Mouse (Mus musculus) forebrain, embryonic 10.5 days (tissue): ENCODE measurements around the gene Rad23b. TPM values are rescaled to one million over a fixed set of nuclear protein-coding genes. Genes with fewer than 3 reads are reported as not detected.
"Not testable (repeated sequence)": the region's sequence is repeated elsewhere in the genome, so short reads cannot be mapped to it uniquely, and the experiment has no call there.

Source experiments
- DNase-seq: peaks from one replicate; pipeline ENCODE4 v3.0.0-alpha.2; 2017; ENCODE audit warnings: low spot score; ENCODE audit errors: extremely low spot score
- H3K27ac ChIP-seq: fragments of 300-500 bp; sonication (generic); 2 replicates; pipeline ENCODE4 v1.5.1; 2016; ENCODE audit warnings: mild to moderate bottlenecking
- H3K27me3 ChIP-seq: fragments of 300-500 bp; sonication (generic); 2 replicates; pipeline ENCODE4 v1.6.1; 2016; ENCODE audit warnings: mild to moderate bottlenecking; ENCODE audit not compliant: poor library complexity, severe bottlenecking
- H3K36me3 ChIP-seq: fragments of 300-500 bp; sonication (generic); replicated peaks from 2 replicates; pipeline ENCODE4 v1.6.1; 2016; ENCODE audit warnings: mild to moderate bottlenecking, moderate library complexity
- H3K4me1 ChIP-seq: fragments of 300-500 bp; sonication (generic); 2 replicates; pipeline ENCODE4 v1.6.1; 2016
- H3K4me3 ChIP-seq: fragments of 300-500 bp; sonication (generic); 2 replicates; pipeline ENCODE4 v1.5.1; 2016; ENCODE audit warnings: mild to moderate bottlenecking, moderate library complexity
- H3K9me3 ChIP-seq: fragments of 300-500 bp; sonication (generic); 2 replicates; pipeline ENCODE4 v1.6.1; 2016; ENCODE audit warnings: mild to moderate bottlenecking, moderate library complexity
- WGBS: fragments of 180-500 bp; shearing (Covaris S2); methylation state at CpG from one replicate; pipeline ENCODE4 v1.1.7; 2016; 5-methylcytosine and 5-hydroxymethylcytosine counted together
- polyA plus RNA-seq: library from polyadenylated mRNA; unstranded; fragments of >200 nt; fragmentation: Nextera tagmentation; extraction: Ambion mirVana; gene quantifications from 2 replicates; pipeline ENCODE4 v1.2.1, GENCODE M21; 2016

Rad23b gene
- 87.5 and 94.6 TPM in 2 replicates for polyA plus RNA-seq

DNA sequence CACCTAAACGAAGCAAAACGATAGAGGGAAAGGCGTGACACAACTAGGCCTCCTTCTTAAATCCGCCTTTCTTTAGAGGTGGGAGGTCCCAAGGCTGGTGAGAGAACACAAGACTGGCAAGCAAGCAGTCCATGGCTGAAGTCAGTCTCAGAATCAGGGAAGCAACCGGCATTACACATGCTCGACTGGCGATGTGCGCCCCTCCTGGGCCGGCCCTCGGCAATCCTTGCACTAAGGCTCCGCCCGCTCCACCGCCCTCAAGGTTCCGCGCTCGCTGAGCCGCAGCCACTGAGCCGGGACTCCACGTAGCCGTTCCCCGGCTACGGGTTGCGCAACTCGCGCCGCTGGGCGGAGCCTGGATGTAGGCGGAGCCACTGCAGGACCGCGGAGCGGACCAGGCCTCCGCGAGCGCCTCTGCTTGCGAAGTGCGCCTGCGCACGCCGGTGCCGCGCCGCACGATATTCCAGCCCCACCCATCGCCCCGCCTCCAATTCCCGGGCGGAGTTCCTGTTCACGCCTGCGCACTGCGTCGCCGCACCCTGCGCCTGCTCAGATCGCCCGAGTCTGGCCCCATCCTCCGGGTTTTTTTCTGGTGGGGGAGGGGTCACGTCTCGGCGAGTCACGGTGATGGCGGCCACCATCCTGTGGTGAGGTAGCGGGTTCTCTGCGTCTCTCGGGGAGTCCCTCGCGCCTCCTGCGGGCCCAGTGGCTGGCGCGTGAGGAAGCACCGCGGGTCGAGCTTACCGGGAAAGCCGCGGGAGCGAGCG lies at the start of gene Rad23b:
TSS of gene Rad23b (plus strand) at position 592 of the 767 bp plus-strand sequence.
- WGBS: under 1% methylated on average over 76 of the region's 77 CpGs

DNA sequence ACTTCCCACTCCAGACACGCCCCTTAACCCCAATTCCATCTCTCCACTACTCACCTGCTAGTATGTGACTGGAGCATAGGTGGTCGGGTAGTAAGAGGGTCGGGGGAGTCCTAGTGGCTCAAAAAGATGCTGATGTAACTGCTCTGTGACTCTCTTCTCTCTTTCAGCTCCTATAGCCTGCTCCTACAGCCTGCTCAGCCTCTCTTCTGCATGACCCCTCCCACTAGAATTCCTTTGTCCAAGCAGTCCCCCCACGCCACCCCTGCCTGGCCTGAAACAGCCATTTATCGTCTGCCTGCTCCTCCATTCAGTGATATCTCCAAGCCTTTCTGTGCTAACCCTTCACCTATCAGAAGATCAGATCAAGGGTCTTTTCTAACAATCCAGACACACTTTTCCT lies 45.7 kb upstream of the Rad23b start:
- DNase-seq: no peak
- peaks cover 13% of the 10 kb centered on the region for H3K9me3 ChIP-seq
- H3K4me3 ChIP-seq: no peak overlapping the region
- H3K4me1 ChIP-seq: no peaks in the 10 kb centered on the region
- 86% methylated on average over 5 of the region's 5 CpGs for WGBS
- no peak overlapping the region for H3K27ac ChIP-seq
- H3K36me3 ChIP-seq: no peaks in the 10 kb centered on the region
- no peaks in the 10 kb centered on the region for H3K27me3 ChIP-seq

More for the DNA sequence above, at the start of gene Rad23b:
- H3K27ac ChIP-seq: peak within 1 kb of the TSS; percentile 97
- H3K36me3 ChIP-seq: peaks cover 3% of the 10 kb centered on the region
- peak; percentile 100 for DNase-seq
- H3K4me1 ChIP-seq: peaks cover 37% of the 10 kb centered on the region
- H3K27me3 ChIP-seq: no peaks in the 10 kb centered on the region
- no peaks in the 10 kb centered on the region for H3K9me3 ChIP-seq
- peak within 1 kb of the TSS; percentile 93 for H3K4me3 ChIP-seq

DNA sequence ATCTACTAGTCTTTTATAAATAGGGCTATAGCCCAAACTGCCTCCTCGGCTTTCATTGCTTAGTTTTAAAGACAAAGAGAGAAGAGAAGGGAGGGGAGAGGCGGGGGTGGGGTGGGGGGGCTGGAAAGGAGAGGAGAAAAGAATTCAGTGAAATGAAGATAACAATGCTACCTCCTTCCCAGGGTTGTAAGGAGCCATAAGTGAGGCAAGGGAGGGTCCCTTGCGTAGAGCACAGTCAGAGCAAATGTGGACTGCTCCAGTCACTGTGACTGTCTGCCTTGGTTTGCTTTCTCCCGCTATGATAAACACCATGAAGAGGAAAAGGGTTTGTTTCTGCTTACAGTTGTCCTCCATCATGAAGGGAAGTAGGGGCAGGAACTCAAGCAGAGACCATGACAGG lies 43.2 kb upstream of the Rad23b start:
- Histone ChIP-seq H3K4me3 (no peak overlapping the region), H3K36me3 (no peaks in the 10 kb centered on the region), H3K27ac (no peak overlapping the region), H3K9me3 (peaks cover 13% of the 10 kb centered on the region), H3K27me3 (no peaks in the 10 kb centered on the region), H3K4me1 (no peaks in the 10 kb centered on the region)
- WGBS: 76% methylated on average over 4 of the region's 4 CpGs
- no peak for DNase-seq

DNA sequence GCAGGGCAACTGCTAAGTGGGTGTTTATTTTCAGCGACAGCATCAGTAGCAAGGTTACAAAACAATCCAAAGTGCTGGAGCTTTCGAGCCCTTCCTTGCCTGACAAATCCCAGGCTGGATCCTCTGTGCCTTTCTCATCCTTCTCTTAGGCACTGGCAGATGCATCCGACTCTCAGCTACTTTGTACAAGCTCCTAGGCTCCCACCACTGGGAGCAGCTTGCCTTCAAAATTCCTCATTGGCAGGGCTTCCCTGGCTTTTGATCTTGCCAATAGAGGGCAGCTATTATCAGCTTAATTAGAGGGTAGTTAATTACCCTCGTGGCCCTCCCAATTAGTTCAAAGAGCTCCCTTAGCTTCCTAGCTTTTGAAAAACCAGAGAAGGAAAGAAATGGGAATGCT lies 33.1 kb upstream of the Rad23b start:
- DNase-seq: no peak
- Histone ChIP-seq H3K36me3 (no peaks in the 10 kb centered on the region), H3K27ac (no peak overlapping the region), H3K9me3 (no peaks in the 10 kb centered on the region), H3K27me3 (peaks cover 11% of the 10 kb centered on the region; the same call in 1 of the 2 replicates), H3K4me1 (peaks cover 7% of the 10 kb centered on the region), H3K4me3 (no peak overlapping the region)
- 38% methylated on average over 4 of the region's 4 CpGs for WGBS

DNA sequence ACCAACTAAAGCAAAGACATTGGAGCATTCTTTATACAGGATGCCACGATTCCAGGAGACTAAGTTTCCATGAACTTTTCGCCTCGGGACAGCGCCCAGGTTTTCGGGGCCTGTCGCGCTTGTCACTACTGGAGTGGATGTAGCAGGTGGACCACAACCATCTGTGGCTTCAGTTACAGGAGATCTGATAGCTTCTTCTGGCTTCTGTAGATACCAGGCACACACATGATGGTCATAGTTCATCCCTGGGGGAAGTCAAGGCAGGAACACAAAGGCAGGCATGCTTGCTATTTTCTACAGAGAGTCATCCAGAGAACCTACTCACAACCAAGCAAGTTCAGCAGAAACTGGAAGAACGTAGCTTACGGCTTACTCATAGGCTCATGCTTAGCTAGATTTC lies 31.5 kb upstream of the Rad23b start:
- not testable (repeated sequence) for H3K27ac ChIP-seq, H3K36me3 ChIP-seq, H3K4me1 ChIP-seq, H3K4me3 ChIP-seq, DNase-seq, H3K9me3 ChIP-seq
- WGBS: 95% methylated on average over 9 of the region's 9 CpGs
- H3K27me3 ChIP-seq: peaks cover 11% of the 10 kb centered on the region; the same call in 1 of the 2 replicates

DNA sequence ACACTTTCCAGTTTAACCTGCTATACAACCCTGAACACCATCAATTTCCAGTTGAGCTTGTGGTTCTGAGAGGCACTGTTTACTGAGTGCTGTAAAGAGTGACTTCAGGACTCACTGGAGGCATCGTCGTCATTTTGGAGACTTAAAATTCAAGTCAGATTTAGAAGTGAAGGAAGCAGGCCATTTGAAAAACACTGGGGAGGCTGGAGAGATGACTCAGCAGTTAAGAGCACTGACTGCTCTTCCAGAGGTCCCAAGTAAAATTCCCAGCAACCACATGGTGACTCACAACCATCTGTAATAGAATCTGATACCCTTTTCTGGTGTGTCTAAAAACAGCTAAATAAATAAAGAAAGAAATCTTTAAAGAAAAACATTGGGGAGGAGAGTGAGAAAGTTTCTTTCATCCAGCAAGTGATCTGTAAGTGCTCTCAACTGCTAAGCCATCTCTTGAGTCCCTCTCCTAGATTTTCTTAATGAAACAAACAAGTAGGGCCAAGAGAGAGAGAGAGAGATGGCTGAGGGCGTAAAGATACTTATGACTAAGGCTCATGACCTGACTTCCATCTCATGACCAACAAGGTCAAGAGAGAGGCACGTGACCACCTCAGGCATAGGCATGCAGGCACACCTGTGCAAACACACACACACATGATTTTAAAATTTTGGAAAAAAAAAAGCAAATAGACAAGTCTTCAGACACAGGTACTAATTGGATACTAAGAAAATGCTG lies 23.9 kb upstream of the Rad23b start:
- no peak overlapping the region for H3K27ac ChIP-seq
- no peaks in the 10 kb centered on the region for H3K27me3 ChIP-seq
- H3K4me3 ChIP-seq: no peak overlapping the region
- WGBS: 69% methylated on average over 4 of the region's 4 CpGs
- no peaks in the 10 kb centered on the region for H3K4me1 ChIP-seq
- H3K36me3 ChIP-seq: no peaks in the 10 kb centered on the region
- no peaks in the 10 kb centered on the region for H3K9me3 ChIP-seq
- no peak for DNase-seq

DNA sequence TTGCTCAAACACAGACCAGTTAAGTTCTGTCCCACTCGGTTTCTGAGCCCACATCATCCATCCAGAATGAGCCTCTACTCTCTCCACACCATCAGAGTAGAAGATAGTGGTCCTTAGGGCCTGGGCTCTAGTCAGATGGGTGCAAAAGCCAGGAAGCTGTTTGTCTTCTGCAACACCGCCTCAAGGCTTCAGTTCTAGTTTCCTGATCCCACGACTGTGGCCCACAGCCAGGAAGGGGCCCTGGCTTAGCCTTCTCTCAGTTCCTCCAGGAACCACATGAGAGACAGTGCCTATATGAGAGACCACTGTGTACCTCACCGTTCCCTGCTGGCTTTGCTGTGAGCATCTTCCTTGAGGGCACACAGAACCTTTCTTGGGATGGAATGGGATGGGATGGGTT lies 22.3 kb upstream of the Rad23b start:
- no peak overlapping the region for H3K27ac ChIP-seq
- 82% methylated on average over 4 of the region's 4 CpGs for WGBS
- H3K9me3 ChIP-seq: no peaks in the 10 kb centered on the region
- no peaks in the 10 kb centered on the region for H3K4me1 ChIP-seq
- no peak overlapping the region for H3K4me3 ChIP-seq
- no peak for DNase-seq
- no peaks in the 10 kb centered on the region for H3K27me3 ChIP-seq
- no peaks in the 10 kb centered on the region for H3K36me3 ChIP-seq

DNA sequence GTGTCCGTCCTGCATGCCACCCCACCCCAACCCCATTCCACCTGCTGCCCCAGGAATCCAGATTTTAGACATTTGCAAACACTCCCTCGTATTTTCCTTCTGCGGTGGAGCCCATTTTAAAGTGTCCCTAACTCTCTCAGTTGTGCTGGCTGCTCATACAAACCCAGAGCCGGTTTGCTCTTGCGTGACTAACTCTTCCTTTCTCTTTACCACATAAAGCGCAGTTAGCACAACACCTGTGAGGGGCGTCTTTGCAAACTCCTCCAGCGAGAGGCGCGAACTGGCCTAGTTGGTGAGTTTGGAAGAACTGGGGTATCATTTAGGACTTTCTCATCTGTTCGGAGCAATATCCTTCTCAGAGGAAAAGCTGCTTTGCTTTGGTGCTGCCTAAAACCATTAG lies 21.4 kb upstream of the Rad23b start:
- Histone ChIP-seq H3K4me3 (no peak overlapping the region), H3K27ac (no peak overlapping the region), H3K36me3 (no peaks in the 10 kb centered on the region), H3K4me1 (no peaks in the 10 kb centered on the region), H3K27me3 (no peaks in the 10 kb centered on the region), H3K9me3 (no peaks in the 10 kb centered on the region)
- DNase-seq: no peak
- WGBS: 88% methylated on average over 11 of the region's 11 CpGs

DNA sequence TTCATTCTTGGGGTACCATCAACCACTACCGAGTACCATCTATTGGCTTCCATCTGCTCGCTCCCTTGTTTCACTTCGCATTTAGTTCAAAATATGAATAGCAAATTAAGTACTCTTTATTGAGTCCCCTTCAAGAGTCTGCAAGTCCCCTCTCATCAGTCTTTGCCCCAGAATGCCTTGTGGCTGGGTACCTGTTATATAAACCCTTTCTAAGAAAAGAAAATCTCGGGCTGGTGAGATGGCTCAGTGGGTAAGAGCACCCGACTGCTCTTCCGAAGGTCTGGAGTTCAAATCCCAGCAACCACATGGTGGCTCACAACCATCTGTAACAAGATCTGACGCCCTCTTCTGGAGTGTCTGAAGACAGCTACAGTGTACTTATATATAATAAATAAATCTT lies 20.9 kb upstream of the Rad23b start:
- DNase-seq, H3K27ac ChIP-seq, H3K4me3 ChIP-seq, H3K4me1 ChIP-seq, H3K9me3 ChIP-seq, H3K27me3 ChIP-seq, H3K36me3 ChIP-seq: not testable (repeated sequence)
- WGBS: 93% methylated on average over 7 of the region's 7 CpGs

DNA sequence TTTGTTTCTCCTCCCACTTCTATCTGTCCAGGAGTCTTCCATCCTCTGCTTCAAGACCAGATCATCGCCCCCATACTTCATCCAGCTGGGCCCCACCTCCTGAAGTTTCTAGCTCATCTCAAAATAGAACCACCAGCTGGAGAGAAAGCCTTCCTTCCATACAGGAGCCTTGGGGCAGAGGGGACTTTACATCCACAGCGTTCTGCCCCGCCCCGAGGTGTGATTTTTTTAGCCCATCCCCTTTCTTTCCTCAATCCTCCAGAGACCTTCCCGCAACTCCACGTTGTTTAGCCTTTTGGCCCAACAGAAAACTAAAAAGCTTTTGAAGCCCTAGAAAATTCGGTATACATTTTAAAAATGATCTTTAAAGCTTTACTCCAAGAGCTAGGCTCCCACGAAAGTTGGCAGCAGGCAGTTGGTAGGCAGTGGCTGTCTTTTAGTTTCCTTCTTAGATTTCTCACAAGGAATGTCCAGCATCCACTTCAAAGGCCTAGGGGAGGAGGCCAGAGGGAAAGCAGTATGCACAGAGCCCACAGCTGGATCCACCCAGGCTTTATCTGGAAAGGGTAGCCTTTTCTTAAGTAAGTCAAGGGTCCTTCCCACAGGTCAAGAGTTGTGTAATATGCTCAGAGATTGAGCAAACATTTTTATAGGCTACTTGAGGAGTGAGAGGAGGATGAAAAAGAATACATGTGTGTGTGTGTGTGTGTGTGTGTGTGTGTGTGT lies 20.1 kb upstream of the Rad23b start:
- Histone ChIP-seq H3K27me3 (no peaks in the 10 kb centered on the region), H3K4me3 (no peak overlapping the region), H3K27ac (no peak overlapping the region), H3K4me1 (no peaks in the 10 kb centered on the region), H3K36me3 (no peaks in the 10 kb centered on the region), H3K9me3 (no peaks in the 10 kb centered on the region)
- DNase-seq: no peak
- WGBS: 83% methylated on average over 8 of the region's 8 CpGs

DNA sequence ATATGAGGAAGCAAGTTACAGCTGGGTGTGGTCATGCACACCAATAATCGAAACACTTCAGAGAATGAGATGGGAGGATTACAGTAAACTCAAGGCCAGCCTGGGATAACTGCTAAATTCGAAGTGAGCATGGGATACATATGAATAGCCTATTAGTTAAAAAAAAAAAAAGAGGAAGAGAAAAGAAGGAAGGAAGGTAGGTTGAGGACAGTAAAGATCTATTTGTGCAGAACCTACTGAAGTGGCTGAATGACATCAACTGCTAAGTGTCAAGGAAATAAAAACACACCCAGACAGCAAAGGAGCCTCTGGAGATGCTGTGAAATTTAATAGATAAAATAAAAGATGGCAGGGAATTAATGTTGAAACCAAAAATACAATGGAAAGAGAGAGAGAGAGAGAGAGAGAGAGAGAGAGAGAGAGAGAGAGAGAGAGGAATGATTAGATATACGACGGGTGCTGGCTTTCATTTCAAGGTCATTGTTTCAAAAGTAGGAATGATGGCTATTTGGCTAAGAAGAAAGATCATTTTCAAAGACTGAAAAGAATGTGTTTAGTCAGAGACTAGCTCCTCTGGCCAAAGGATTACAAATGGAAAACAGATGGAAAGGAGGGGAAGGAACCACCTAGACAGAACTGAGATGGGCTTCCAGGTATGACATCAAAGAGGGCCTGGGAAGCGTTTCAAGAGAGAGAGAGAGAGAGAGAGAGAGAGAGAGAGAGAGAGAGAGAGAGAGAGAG lies 14.6 kb upstream of the Rad23b start:
- H3K27me3 ChIP-seq: no peaks in the 10 kb centered on the region
- H3K27ac ChIP-seq: no peak overlapping the region
- no peak overlapping the region for H3K4me3 ChIP-seq
- no peaks in the 10 kb centered on the region for H3K9me3 ChIP-seq
- WGBS: 75% methylated on average over 5 of the region's 5 CpGs
- H3K36me3 ChIP-seq: no peaks in the 10 kb centered on the region
- H3K4me1 ChIP-seq: no peaks in the 10 kb centered on the region
- no peak for DNase-seq

DNA sequence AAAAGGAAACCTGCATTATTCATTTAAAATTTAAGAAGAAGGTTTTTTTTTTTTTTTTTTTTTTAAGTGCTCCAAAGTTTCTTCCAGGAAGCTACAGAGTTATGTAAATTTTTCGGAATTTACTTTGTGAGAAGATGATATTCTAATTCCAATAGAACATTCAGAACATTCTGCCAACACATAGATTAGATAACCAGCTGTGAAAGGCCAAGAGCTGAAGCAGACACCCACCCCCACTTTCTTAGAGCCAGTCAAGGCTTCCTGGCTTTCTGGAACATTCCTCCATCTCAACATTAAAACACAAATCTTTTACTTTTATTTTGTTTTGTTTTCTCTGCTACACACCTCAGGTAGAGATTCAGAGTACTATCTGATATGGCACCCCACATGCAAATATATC lies 10.9 kb upstream of the Rad23b start:
- H3K4me1 ChIP-seq: no peaks in the 10 kb centered on the region
- H3K36me3 ChIP-seq: no peaks in the 10 kb centered on the region
- H3K4me3 ChIP-seq: no peak overlapping the region
- no peak for DNase-seq
- 75% methylated on average over 1 of the region's 1 CpGs for WGBS
- H3K27ac ChIP-seq: no peak overlapping the region
- no peaks in the 10 kb centered on the region for H3K27me3 ChIP-seq
- H3K9me3 ChIP-seq: no peaks in the 10 kb centered on the region
